ENCODE assay signal across 9 mouse cellular contexts in genomic region chr8:45763690-45764342, GRCm38 (mm10).
DNase-seq lines count a peak whose midpoint lies in the region; TF ChIP-seq lines count a peak whose summit lies in the region.
"Had no signal": no experiment of that assay in that cellular context is flagged by ENCODE, and none has a peak within 500 bp of the region (broad histone marks: within the 10 kb centered on the region; RNA-seq: fewer than 3 reads in every experiment).

No protein-coding gene starts in this region.

- peaks cover 7% of the 10 kb centered on the region for H3K4me1 ChIP-seq in olfactory bulb, adult 2 months (ENCODE audit: control insufficient read depth, insufficient read depth, low read length)
- H3K4me1 ChIP-seq: liver, embryonic 13.5 days had no signal

- peak overlapping the region; percentile 51 for H3K27ac ChIP-seq in olfactory bulb, adult 2 months (ENCODE audit: insufficient read depth, low read depth, low read length)
- H3K27ac ChIP-seq: liver, embryonic 13.5 days had no signal

- peak; percentile 65 for DNase-seq in gastrocnemius, adult 18-20 months (ENCODE audit: low spot score)
- DNase-seq in gastrocnemius, postnatal 36 days, result no peak
- peak; percentile 37 for DNase-seq in urinary bladder, adult 2 months (ENCODE audit: low spot score)
- no peak for DNase-seq in urinary bladder, postnatal 25 days (ENCODE audit: low spot score)
- DNase-seq in heart, postnatal 25 days (ENCODE audit: low spot score), result peak; percentile 16
- no peak for DNase-seq in c-Kit-positive CD71-positive TER-119-positive erythroid progenitor cells, embryonic 14.5 days (ENCODE audit: low spot score)
- no peak for DNase-seq in layer of hippocampus, postnatal 25 days (ENCODE audit: extremely low spot score in 1 of 2, low spot score in 1 of 2)
- DNase-seq: liver, embryonic 13.5 days had no signal

- no peak for TF ChIP-seq POLR2A in olfactory bulb, adult 2 months (IDR thresholded peaks at IDR 0.05; ENCODE audit: insufficient read depth, low read depth, low read length)

- intact Hi-C loops in gastrocnemius, postnatal 36 days (cut with DNase I), result no loop called here
- intact Hi-C loops in heart, postnatal 25 days (cut with DNase I), result no loop called here

- H3K4me3 ChIP-seq in olfactory bulb, adult 2 months (ENCODE audit: insufficient read depth, low read depth, low read length), result peak overlapping the region; percentile 22; the same call in 1 of the 2 replicates
- H3K4me3 ChIP-seq: liver, embryonic 13.5 days had no signal

- no peak for TF ChIP-seq CTCF in olfactory bulb, adult 2 months (IDR thresholded peaks at IDR 0.05; ENCODE audit: insufficient read depth, low read depth, low read length)

- 31% methylated on average over 11 of the region's 11 CpGs for WGBS in olfactory bulb, adult 2 months

Comparison
In these comparisons a context has a peak if more than half of its experiments do, and no peak if none do; other contexts are left out.
1. DNase-seq: peak in gastrocnemius, adult 18-20 months (single experiment), urinary bladder, adult 2 months (single experiment) and heart, postnatal 25 days (single experiment); none in gastrocnemius, postnatal 36 days (0 of 2), urinary bladder, postnatal 25 days (single experiment), c-Kit-positive CD71-positive TER-119-positive erythroid progenitor cells, embryonic 14.5 days (single experiment) and layer of hippocampus, postnatal 25 days (0 of 2).